Mouse (Mus musculus) cerebellum, postnatal 14 days (tissue): Measurements from ENCODE around the gene Rpp14.

Source experiments
- DNase-seq, 2 experiments: peaks; one replicate each; pipeline ENCODE4 v3.0.0; 2021; ENCODE audit warnings: mixed read lengths in 2 of 2

Gene Rpp14

GRCm38 (mm10) chr14:8062076-8062475, 18.1 kb upstream of the Rpp14 start:
- DNase-seq, result no peak

GRCm38 (mm10) chr14:8062537-8063301, 17.4 kb upstream of the Rpp14 start:
- DNase-seq, result no peak

- DNase-seq, result peak; percentile 58 to 74
These were observed 16.1 kb upstream of the Rpp14 start for GRCm38 (mm10) chr14:8063835-8064785.

- DNase-seq, result peak in 1 of 2 experiments; percentile 24
These were observed 551 bp downstream of the Rpp14 start for GRCm38 (mm10) chr14:8080718-8081117.

- DNase-seq, result no peak
These were observed 2.8 kb downstream of the Rpp14 start for GRCm38 (mm10) chr14:8082949-8083348.

- DNase-seq, result no peak
These were observed 8.8 kb downstream of the Rpp14 start for GRCm38 (mm10) chr14:8089016-8089415.

- DNase-seq, result peak in 1 of 2 experiments; percentile 30
These were observed 12.4 kb downstream of the Rpp14 start for GRCm38 (mm10) chr14:8092573-8092972.

GRCm38 (mm10) chr14:8093427-8093826, 13.3 kb downstream of the Rpp14 start:
- no peak for DNase-seq

- no peak for DNase-seq
These were observed 14.9 kb downstream of the Rpp14 start for GRCm38 (mm10) chr14:8094931-8095561.

- no peak for DNase-seq
These were observed 15.4 kb downstream of the Rpp14 start for GRCm38 (mm10) chr14:8095562-8095950.

GRCm38 (mm10) chr14:8097978-8098686, 18.0 kb downstream of the Rpp14 start, which contains the start of gene Pxk:
Pxk (plus strand) TSS chr14:8098211.
- peak; percentile 95 to 97 for DNase-seq

- no peak for DNase-seq
These were observed 18.5 kb downstream of the Rpp14 start for GRCm38 (mm10) chr14:8098687-8098995.

GRCm38 (mm10) chr14:8099561-8100021, 19.4 kb downstream of the Rpp14 start:
- no peak for DNase-seq

- DNase-seq, result peak in 1 of 2 experiments; percentile 18
These were observed 21.7 kb downstream of the Rpp14 start for GRCm38 (mm10) chr14:8101886-8102285.

- no peak for DNase-seq
These were observed 22.5 kb downstream of the Rpp14 start for GRCm38 (mm10) chr14:8102676-8103075.

- DNase-seq, result no peak
These were observed 27.9 kb downstream of the Rpp14 start for GRCm38 (mm10) chr14:8108047-8108446.

GRCm38 (mm10) chr14:8108976-8109375, 28.8 kb downstream of the Rpp14 start:
- no peak for DNase-seq

- no peak for DNase-seq
These were observed 31.4 kb downstream of the Rpp14 start for GRCm38 (mm10) chr14:8111545-8111944.

GRCm38 (mm10) chr14:8112036-8112435, 31.9 kb downstream of the Rpp14 start:
- no peak for DNase-seq

GRCm38 (mm10) chr14:8113616-8114015, 33.4 kb downstream of the Rpp14 start:
- DNase-seq, result no peak

- DNase-seq, result no peak
These were observed 34.1 kb downstream of the Rpp14 start for GRCm38 (mm10) chr14:8114306-8114705.

- no peak for DNase-seq
These were observed 34.6 kb downstream of the Rpp14 start for GRCm38 (mm10) chr14:8114756-8115155.

GRCm38 (mm10) chr14:8115772-8116171, 35.6 kb downstream of the Rpp14 start:
- no peak for DNase-seq
